Mouse (Mus musculus): ENCODE measurements around the gene Scd1. TPM values are rescaled to one million over a fixed set of nuclear protein-coding genes. Genes with fewer than 3 reads are reported as not detected.

The Scd1 gene
- polyA plus RNA-seq, 1 experiment from 2014 or later, result 5.3 TPM

DNA sequence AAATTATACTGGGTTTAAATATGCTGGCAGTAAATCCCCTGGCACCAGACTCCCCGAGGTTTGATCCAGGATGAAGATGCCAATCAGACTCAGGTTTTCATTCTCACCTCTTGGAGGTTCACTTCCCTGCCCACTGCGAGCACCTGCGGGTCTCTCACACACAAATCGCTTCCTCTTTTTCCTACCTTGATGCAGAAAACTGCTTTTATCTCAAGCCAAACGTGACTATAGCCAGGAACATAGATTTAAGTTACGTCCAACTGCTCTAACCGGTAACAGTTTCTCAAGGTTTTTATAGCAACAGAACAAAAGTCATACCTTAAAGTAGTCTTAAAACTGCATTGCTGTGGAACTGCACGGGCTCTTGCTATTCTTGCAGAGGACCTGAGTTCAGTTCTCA is 58.0 kb downstream of the Scd1 start:
- ATAC-seq (ENCODE audit: insufficient read depth, low FRiP score, low read depth), result no peak

More for the DNA sequence above, 58.0 kb downstream of the Scd1 start:
- WGBS, result 87% methylated on average over 8 of the region's 8 CpGs
- Histone ChIP-seq H3K27ac (no peak overlapping the region), H3K27me3 (replicated peaks) (no peaks in the 10 kb centered on the region), H3K9ac (no peak overlapping the region), H3K9me3 (no peaks in the 10 kb centered on the region), H3K4me1 (no peaks in the 10 kb centered on the region), H3K4me2 (no peak overlapping the region), H3K36me3 (no peaks in the 10 kb centered on the region), H3K4me3 (replicated peaks) (no peak overlapping the region)

Other genes with a start within 250 kb of the Scd1 start
- gene Pkd2l1, start 215.4 kb downstream of the Scd1 start, polyA plus RNA-seq (2015; fragmentation: Nextera tagmentation; extraction: Ambion mirVana), result not detected in 2 replicates
- gene Scd3, start 204.6 kb downstream of the Scd1 start, polyA plus RNA-seq (2015; fragmentation: Nextera tagmentation; extraction: Ambion mirVana), result 0.28 and 0.59 TPM in 2 replicates
- 266 and 297 TPM in 2 replicates for gene Scd2, start 114.2 kb downstream of the Scd1 start, polyA plus RNA-seq (2015; fragmentation: Nextera tagmentation; extraction: Ambion mirVana)
- gene Scd4, start 74.8 kb downstream of the Scd1 start, polyA plus RNA-seq (2015; fragmentation: Nextera tagmentation; extraction: Ambion mirVana), result 0.12 and 0.15 TPM in 2 replicates
- gene Wnt8b, start 85.6 kb upstream of the Scd1 start, polyA plus RNA-seq (2015; fragmentation: Nextera tagmentation; extraction: Ambion mirVana), result 0.12 and 0.15 TPM in 2 replicates
- gene Sec31b, start 138.0 kb upstream of the Scd1 start, polyA plus RNA-seq (2015; fragmentation: Nextera tagmentation; extraction: Ambion mirVana), result 0.63 and 0.66 TPM in 2 replicates
- gene Gm20538, start 145.0 kb upstream of the Scd1 start, polyA plus RNA-seq (2015; fragmentation: Nextera tagmentation; extraction: Ambion mirVana), result 1.0 TPM in 1 of 2 replicates, not detected in the other
- 542 and 594 TPM in 2 replicates for gene Ndufb8, start 147.6 kb upstream of the Scd1 start, polyA plus RNA-seq (2015; fragmentation: Nextera tagmentation; extraction: Ambion mirVana)
- gene Hif1an, start 155.0 kb upstream of the Scd1 start, polyA plus RNA-seq (2015; fragmentation: Nextera tagmentation; extraction: Ambion mirVana), result 27.0 and 27.2 TPM in 2 replicates

Measured in stomach, embryonic 15.5 days (tissue).